Mouse (Mus musculus): Measurements from ENCODE around the gene Hoxa5. TPM values are rescaled to one million over a fixed set of nuclear protein-coding genes. Genes with fewer than 3 reads are reported as not detected.

Gene Hoxa5
- polyA plus RNA-seq, 1 experiment from 2014 or later, result not detected

- Histone ChIP-seq H3K4me3 (no peak overlapping the region), H3K4me1 (peaks cover 7% of the 10 kb centered on the region; the same call in 1 of the 2 replicates), H3K36me3 (no peaks in the 10 kb centered on the region), H3K9me3 (replicated peaks) (no peaks in the 10 kb centered on the region), H3K27me3 (ENCODE audit: low read depth, poor library complexity, severe bottlenecking) (peaks cover 100% of the 10 kb centered on the region), H3K27ac (replicated peaks) (no peak overlapping the region)
- peak; percentile 53 for DNase-seq (ENCODE audit: low spot score)
- 3% methylated on average over 44 of the region's 44 CpGs for WGBS
Measured at GRCm38 (mm10) chr6:52229558-52230416, 25.4 kb upstream of the Hoxa5 start.

- peaks cover 3% of the 10 kb centered on the region; the same call in 1 of the 2 replicates for H3K4me1 ChIP-seq
- H3K9me3 ChIP-seq (replicated peaks), result no peaks in the 10 kb centered on the region
- H3K4me3 ChIP-seq, result no peak overlapping the region
- WGBS, result 2% methylated on average over 38 of the region's 38 CpGs
- H3K27me3 ChIP-seq (ENCODE audit: low read depth, poor library complexity, severe bottlenecking), result peaks cover 100% of the 10 kb centered on the region
- no peaks in the 10 kb centered on the region for H3K36me3 ChIP-seq
- H3K27ac ChIP-seq (replicated peaks), result no peak overlapping the region
- DNase-seq (ENCODE audit: low spot score), result peak; percentile 61
Measured at GRCm38 (mm10) chr6:52228475-52229465, 24.4 kb upstream of the Hoxa5 start.

DNA sequence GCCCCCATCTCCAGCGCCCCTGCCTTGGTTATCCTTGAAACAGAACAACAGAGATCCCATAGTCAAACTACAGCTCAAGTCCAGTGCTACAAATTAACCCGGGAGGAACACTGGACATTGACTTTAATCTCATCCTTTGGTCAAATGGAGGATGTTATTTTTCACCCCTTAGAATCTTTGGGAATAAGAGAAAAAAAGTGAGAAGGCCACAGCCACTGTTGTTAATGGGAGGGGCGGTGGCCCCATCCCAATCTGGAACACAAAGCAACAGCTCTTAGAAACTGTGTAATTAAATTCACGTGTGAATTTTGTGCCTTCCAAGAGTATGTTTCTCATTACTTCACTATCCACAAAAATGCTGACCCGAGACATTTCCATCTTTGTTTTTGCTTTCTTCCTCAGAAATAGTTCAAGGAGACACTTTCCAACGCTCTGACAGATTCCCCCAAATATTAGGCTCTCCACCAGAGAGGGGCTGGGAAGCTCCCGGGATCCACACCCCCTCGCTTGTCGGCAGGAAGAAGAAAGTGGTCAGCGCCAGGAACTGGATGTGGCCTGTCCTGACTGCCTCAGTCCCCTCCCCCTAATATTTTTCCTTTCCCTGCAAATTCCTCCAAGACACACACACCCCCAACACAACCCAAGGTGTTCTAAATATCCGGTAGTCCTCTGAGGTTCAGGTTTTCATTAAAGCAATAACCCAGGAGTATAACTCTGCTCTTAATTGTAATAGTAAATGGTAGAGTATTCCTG, 23.3 kb upstream of the Hoxa5 start:
- Histone ChIP-seq H3K27me3 (ENCODE audit: low read depth, poor library complexity, severe bottlenecking) (peaks cover 100% of the 10 kb centered on the region), H3K4me3 (no peak overlapping the region), H3K4me1 (peaks cover 3% of the 10 kb centered on the region; the same call in 1 of the 2 replicates), H3K36me3 (no peaks in the 10 kb centered on the region), H3K9me3 (replicated peaks) (no peaks in the 10 kb centered on the region), H3K27ac (replicated peaks) (no peak overlapping the region)
- WGBS, result 2% methylated on average over 11 of the region's 11 CpGs
- no peak for DNase-seq (ENCODE audit: low spot score)

DNA sequence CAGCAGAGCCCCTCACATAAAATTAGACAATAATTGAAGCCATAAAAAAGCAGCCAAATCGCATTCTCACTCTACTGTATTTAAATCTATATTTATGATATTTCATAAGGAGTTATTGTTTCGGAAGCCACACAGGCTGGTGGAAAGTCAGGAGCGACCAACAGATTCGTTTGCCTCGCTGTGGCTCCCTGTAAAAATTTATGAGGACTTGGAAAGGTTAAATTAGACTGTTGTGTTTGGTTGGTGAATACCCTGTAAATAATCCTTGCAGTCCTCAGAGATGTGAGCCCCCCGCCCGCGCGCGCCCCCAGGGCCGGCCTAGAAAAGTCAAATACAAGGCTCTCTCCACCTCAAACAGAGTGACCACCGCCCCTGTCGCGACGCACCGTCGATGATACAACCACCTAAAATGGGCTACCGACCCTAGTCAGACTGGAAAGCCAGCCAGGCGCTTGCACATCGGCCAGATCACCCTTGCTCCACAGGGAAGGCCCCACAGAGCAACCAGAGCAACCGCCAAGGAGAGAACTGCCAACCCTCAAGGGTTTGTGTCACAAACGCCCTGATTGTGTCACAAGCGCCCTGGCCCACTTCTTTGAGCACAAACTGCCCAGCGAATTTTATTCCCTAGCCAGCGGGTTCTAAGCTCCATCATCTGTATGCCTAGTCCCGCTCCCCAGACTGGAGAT, 22.3 kb upstream of the Hoxa5 start:
- DNase-seq (ENCODE audit: low spot score), result no peak
- H3K36me3 ChIP-seq, result no peaks in the 10 kb centered on the region
- H3K27ac ChIP-seq (replicated peaks), result no peak overlapping the region
- H3K4me3 ChIP-seq, result no peak overlapping the region
- peaks cover 7% of the 10 kb centered on the region; the same call in 1 of the 2 replicates for H3K4me1 ChIP-seq
- peaks cover 100% of the 10 kb centered on the region for H3K27me3 ChIP-seq (ENCODE audit: low read depth, poor library complexity, severe bottlenecking)
- 4% methylated on average over 26 of the region's 26 CpGs for WGBS
- no peaks in the 10 kb centered on the region for H3K9me3 ChIP-seq (replicated peaks)

DNA sequence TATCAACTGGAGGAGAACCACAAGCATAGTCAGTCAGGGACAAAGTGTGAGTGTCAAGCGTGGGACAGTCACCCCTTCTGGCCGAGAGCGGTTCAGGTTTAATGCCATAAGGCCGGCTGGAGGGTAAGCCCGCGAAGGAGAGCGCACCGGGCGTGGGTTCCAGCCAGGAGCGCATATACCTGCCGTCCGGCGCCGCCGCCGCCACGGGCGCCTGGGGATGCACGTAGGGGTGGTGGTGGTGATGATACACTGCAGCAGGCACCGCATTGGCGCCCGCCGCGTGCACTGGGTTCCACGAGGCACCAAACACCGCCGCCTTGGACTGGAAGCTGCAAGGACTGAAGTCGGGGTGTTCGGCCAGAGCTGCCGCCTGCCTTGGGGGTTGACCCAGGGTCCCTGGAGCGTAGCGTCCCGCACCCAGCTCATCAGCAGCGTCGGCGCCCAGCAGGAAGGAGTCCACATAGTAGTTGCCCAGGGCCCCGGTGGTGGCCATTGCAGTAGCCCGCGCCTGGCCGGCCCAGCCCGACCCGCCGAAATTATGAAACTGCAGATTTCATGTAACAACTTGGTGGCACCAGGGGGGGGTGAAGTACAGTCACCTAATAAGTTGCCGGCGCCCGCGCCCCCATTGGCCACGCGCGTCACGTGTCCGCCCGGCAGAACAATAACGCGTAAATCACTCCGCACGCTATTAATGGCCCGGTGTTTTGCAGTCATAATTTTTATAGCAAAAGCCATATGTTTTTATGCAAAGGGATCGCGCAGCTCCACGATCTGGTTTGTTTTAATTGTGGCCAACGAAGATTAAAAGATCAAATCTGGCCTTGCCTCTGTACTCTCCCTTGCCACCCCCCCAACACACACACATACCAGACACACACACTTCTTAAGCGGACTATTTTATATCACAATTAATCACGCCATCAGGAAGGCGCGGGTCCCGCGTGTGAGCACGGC, 21.5 kb upstream of the Hoxa5 start:
- DNase-seq (ENCODE audit: low spot score), result no peak
- Histone ChIP-seq H3K4me1 (peaks cover 14% of the 10 kb centered on the region), H3K36me3 (no peaks in the 10 kb centered on the region), H3K9me3 (replicated peaks) (no peaks in the 10 kb centered on the region), H3K4me3 (no peak overlapping the region), H3K27ac (replicated peaks) (no peak overlapping the region), H3K27me3 (ENCODE audit: low read depth, poor library complexity, severe bottlenecking) (peaks cover 100% of the 10 kb centered on the region)
- 3% methylated on average over 69 of the region's 69 CpGs for WGBS

GRCm38 (mm10) chr6:52224895-52225611, 20.7 kb upstream of the Hoxa5 start:
- 2% methylated on average over 36 of the region's 36 CpGs for WGBS
- Histone ChIP-seq H3K4me3 (no peak overlapping the region), H3K36me3 (no peaks in the 10 kb centered on the region), H3K9me3 (replicated peaks) (no peaks in the 10 kb centered on the region), H3K27ac (replicated peaks) (no peak overlapping the region), H3K4me1 (peaks cover 11% of the 10 kb centered on the region), H3K27me3 (ENCODE audit: low read depth, poor library complexity, severe bottlenecking) (peaks cover 100% of the 10 kb centered on the region)
- DNase-seq (ENCODE audit: low spot score), result no peak

DNA sequence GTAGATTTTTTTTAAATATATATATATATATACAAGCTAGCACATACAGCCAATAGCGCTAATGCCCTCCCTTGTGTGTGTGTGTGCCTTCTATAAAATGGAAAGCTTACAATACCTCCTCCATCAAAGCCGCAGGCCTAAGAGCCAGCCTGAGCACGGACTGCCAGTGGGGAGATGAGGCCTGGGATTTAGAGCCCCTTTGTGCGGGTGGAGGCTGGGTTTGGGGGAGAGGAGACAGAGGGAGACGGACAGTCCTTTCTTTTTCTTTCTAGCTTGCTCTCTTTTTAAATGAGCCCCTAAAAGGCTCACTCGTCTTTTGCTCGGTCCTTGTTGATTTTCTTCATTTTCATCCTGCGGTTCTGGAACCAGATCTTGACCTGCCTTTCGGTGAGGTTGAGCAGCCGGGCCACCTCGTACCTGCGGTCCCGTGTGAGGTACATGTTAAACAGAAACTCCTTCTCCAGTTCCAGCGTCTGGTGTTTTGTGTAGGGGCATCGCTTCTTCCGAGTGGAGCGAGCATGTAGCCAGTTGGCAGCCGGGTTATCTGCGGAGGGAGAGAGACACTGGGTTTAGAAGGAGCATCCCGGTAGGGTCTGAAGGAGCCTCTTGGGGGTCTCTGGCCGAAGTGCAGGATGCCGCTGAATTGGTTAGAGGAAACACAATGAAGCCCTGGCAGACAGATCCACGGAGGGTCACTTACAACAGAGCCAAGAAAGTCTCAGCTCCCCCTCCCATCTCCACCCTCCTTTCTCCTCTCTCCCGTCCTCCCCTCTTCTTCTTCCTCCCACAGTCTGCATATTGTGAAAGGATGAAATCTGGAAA, 19.8 kb upstream of the Hoxa5 start:
- DNase-seq (ENCODE audit: low spot score), result no peak
- WGBS, result 2% methylated on average over 24 of the region's 24 CpGs
- peaks cover 100% of the 10 kb centered on the region for H3K27me3 ChIP-seq (ENCODE audit: low read depth, poor library complexity, severe bottlenecking)

DNA sequence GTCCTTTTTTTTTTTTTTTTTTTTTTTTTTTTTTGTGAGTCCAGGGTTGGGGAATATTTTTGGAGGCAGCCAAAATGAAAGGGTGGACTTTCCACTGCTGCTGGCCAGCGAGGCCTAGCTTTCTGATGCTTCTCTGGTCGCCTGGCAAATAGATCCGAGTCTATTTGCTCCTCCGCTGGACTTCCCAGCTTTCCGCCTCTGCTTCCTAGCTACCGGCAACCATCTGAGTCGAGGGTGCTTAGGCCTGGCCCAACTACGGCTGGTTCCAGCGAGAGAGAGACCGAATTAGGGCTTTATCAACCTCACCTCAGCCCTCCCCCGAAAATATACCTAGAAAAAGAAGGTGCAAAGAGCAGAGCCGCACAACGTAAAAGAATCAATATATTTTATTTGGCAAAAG, 18.3 kb upstream of the Hoxa5 start:
- Histone ChIP-seq H3K4me3 (no peak overlapping the region), H3K27ac (replicated peaks) (no peak overlapping the region), H3K9me3 (replicated peaks) (no peaks in the 10 kb centered on the region), H3K36me3 (no peaks in the 10 kb centered on the region), H3K4me1 (peaks cover 12% of the 10 kb centered on the region), H3K27me3 (ENCODE audit: low read depth, poor library complexity, severe bottlenecking) (peaks cover 100% of the 10 kb centered on the region)
- no peak for DNase-seq (ENCODE audit: low spot score)
- 10% methylated on average over 13 of the region's 13 CpGs for WGBS

More for the DNA sequence above, 19.8 kb upstream of the Hoxa5 start:
- no peak overlapping the region for H3K4me3 ChIP-seq
- H3K9me3 ChIP-seq (replicated peaks), result no peaks in the 10 kb centered on the region
- peaks cover 11% of the 10 kb centered on the region for H3K4me1 ChIP-seq
- H3K27ac ChIP-seq (replicated peaks), result no peak overlapping the region
- H3K36me3 ChIP-seq, result no peaks in the 10 kb centered on the region

GRCm38 (mm10) chr6:52221993-52222685, 17.8 kb upstream of the Hoxa5 start:
- peaks cover 17% of the 10 kb centered on the region for H3K4me1 ChIP-seq
- 6% methylated on average over 21 of the region's 21 CpGs for WGBS
- H3K27me3 ChIP-seq (ENCODE audit: low read depth, poor library complexity, severe bottlenecking), result peaks cover 100% of the 10 kb centered on the region
- no peak for DNase-seq (ENCODE audit: low spot score)
- 0 out of 2 replicates have a peak overlapping the region, but pooled peaks have one; percentile 49 for H3K4me3 ChIP-seq
- no peaks in the 10 kb centered on the region for H3K9me3 ChIP-seq (replicated peaks)
- no peaks in the 10 kb centered on the region for H3K36me3 ChIP-seq
- no peak overlapping the region for H3K27ac ChIP-seq (replicated peaks)
